Mouse (Mus musculus) intestine, embryonic 15.5 days (tissue): Measurements from ENCODE around the gene Zfp85. TPM values are rescaled to one million over a fixed set of nuclear protein-coding genes. Genes with fewer than 3 reads are reported as not detected.
"Not testable (repeated sequence)": the region's sequence is repeated elsewhere in the genome, so short reads cannot be mapped to it uniquely, and the experiment has no call there.

Source experiments
- ATAC-seq: fragments of 200-750 bp; cut with Nextera tagmentation; 2 replicates; pipeline ENCODE4 v1.8.0; 2017; ENCODE audit warnings: moderate TSS enrichment, moderate library complexity
- H3K27ac ChIP-seq: fragments of 300-500 bp; sonication (generic); 2 replicates; pipeline ENCODE4 v1.5.1; 2015; ENCODE audit warnings: mild to moderate bottlenecking, inconsistent platforms
- H3K27me3 ChIP-seq: fragments of 300-500 bp; sonication (generic); replicated peaks from 2 replicates; pipeline ENCODE4 v1.6.1; 2015; ENCODE audit warnings: inconsistent platforms
- H3K36me3 ChIP-seq: fragments of 300-500 bp; sonication (generic); 2 replicates; pipeline ENCODE4 v1.6.1; 2015; ENCODE audit warnings: inconsistent platforms
- H3K4me1 ChIP-seq: fragments of 300-500 bp; sonication (generic); replicated peaks from 2 replicates; pipeline ENCODE4 v1.6.1; 2015; ENCODE audit warnings: inconsistent platforms
- H3K4me2 ChIP-seq: fragments of 300-500 bp; sonication (generic); replicated peaks from 2 replicates; pipeline ENCODE4 v1.6.1; 2015; ENCODE audit warnings: mild to moderate bottlenecking, inconsistent platforms
- H3K4me3 ChIP-seq: fragments of 300-500 bp; sonication (generic); replicated peaks from 2 replicates; pipeline ENCODE4 v1.5.1; 2015; ENCODE audit warnings: inconsistent platforms
- H3K9ac ChIP-seq: fragments of 300-500 bp; sonication (generic); 2 replicates; pipeline ENCODE4 v1.6.1; 2015; ENCODE audit warnings: inconsistent platforms
- H3K9me3 ChIP-seq: fragments of 300-500 bp; sonication (generic); 2 replicates; pipeline ENCODE4 v1.6.1; 2016; ENCODE audit warnings: inconsistent platforms
- WGBS: fragments of 180-500 bp; shearing (Covaris S2); methylation state at CpG from one replicate; pipeline ENCODE4 v1.1.7; 2015; 5-methylcytosine and 5-hydroxymethylcytosine counted together
- polyA plus RNA-seq: library from polyadenylated mRNA; unstranded; fragments of >200 nt; fragmentation: Nextera tagmentation; extraction: Ambion mirVana; gene quantifications from 2 replicates; pipeline ENCODE4 v1.2.1, GENCODE M21; 2015

Gene Zfp85
- 3.4 and 4.0 TPM in 2 replicates for polyA plus RNA-seq

GRCm38 (mm10) chr13:67754333-67755306 is at the start of gene Zfp85:
Zfp85 (minus strand) TSS chr13:67755228.
- Histone ChIP-seq H3K27me3 (no peaks in the 10 kb centered on the region), H3K9ac (peak within 1 kb of the TSS; percentile 62), H3K4me3 (peak within 1 kb of the TSS; percentile 67), H3K4me2 (peak within 1 kb of the TSS; percentile 64), H3K4me1 (0 out of 2 replicates have a peak, but pooled peaks cover 3% of the 10 kb centered on the region), H3K9me3 (no peaks in the 10 kb centered on the region), H3K36me3 (no peaks in the 10 kb centered on the region), H3K27ac (peak within 1 kb of the TSS; percentile 86)
- 5% methylated on average over 24 of the region's 24 CpGs for WGBS
- ATAC-seq = peak; percentile 97

- H3K36me3 ChIP-seq, H3K9ac ChIP-seq, H3K4me1 ChIP-seq, H3K9me3 ChIP-seq, H3K27ac ChIP-seq, H3K4me3 ChIP-seq, ATAC-seq, H3K4me2 ChIP-seq, H3K27me3 ChIP-seq: not testable (repeated sequence)
- WGBS = 81% methylated on average over 3 of the region's 3 CpGs
Observed at GRCm38 (mm10) chr13:67799151-67799550, 44.1 kb upstream of the Zfp85 start.

GRCm38 (mm10) chr13:67798618-67799017 is 43.6 kb upstream of the Zfp85 start:
- Histone ChIP-seq H3K9me3 (no peaks in the 10 kb centered on the region), H3K4me3 (no peak overlapping the region), H3K36me3 (no peaks in the 10 kb centered on the region), H3K27me3 (no peaks in the 10 kb centered on the region), H3K27ac (no peak overlapping the region), H3K9ac (no peak overlapping the region), H3K4me2 (no peak overlapping the region), H3K4me1 (no peaks in the 10 kb centered on the region)
- 87% methylated on average over 3 of the region's 3 CpGs for WGBS
- no peak for ATAC-seq

GRCm38 (mm10) chr13:67791921-67792455 is 37.0 kb upstream of the Zfp85 start:
- H3K4me3 ChIP-seq = no peak overlapping the region
- H3K9ac ChIP-seq = no peak overlapping the region
- no peak for ATAC-seq
- H3K36me3 ChIP-seq = no peaks in the 10 kb centered on the region; the same call in 1 of the 2 replicates
- peaks cover 2% of the 10 kb centered on the region; the same call in 1 of the 2 replicates for H3K9me3 ChIP-seq
- 91% methylated on average over 10 of the region's 10 CpGs for WGBS
- no peaks in the 10 kb centered on the region for H3K4me1 ChIP-seq
- no peak overlapping the region for H3K27ac ChIP-seq
- no peak overlapping the region for H3K4me2 ChIP-seq
- no peaks in the 10 kb centered on the region for H3K27me3 ChIP-seq

- Histone ChIP-seq H3K9me3 (no peaks in the 10 kb centered on the region), H3K4me2 (peak within 1 kb of the TSS; percentile 81), H3K9ac (peak within 1 kb of the TSS; percentile 60), H3K27ac (no peak within 1 kb of the TSS), H3K27me3 (no peaks in the 10 kb centered on the region), H3K4me3 (peak within 1 kb of the TSS; percentile 62), H3K36me3 (no peaks in the 10 kb centered on the region), H3K4me1 (0 out of 2 replicates have a peak, but pooled peaks cover 3% of the 10 kb centered on the region)
- peak; percentile 99 for ATAC-seq
- 7% methylated on average over 26 of the region's 26 CpGs for WGBS
Observed at GRCm38 (mm10) chr13:67779265-67780221, 24.5 kb upstream of the Zfp85 start, which contains the start of gene Zfp493. Zfp493 (plus strand) TSS chr13:67779693.

GRCm38 (mm10) chr13:67763031-67763768 is 8.2 kb upstream of the Zfp85 start:
- H3K9me3 ChIP-seq = no peaks in the 10 kb centered on the region
- no peak overlapping the region for H3K4me3 ChIP-seq
- no peak overlapping the region for H3K4me2 ChIP-seq
- no peaks in the 10 kb centered on the region for H3K27me3 ChIP-seq
- no peaks in the 10 kb centered on the region for H3K4me1 ChIP-seq
- H3K9ac ChIP-seq = no peak overlapping the region
- ATAC-seq = no peak
- no peak overlapping the region for H3K27ac ChIP-seq
- 83% methylated on average over 2 of the region's 2 CpGs for WGBS
- no peaks in the 10 kb centered on the region for H3K36me3 ChIP-seq

GRCm38 (mm10) chr13:67759966-67760365 is 4.9 kb upstream of the Zfp85 start:
- Histone ChIP-seq H3K4me3 (no peak overlapping the region), H3K9me3 (no peaks in the 10 kb centered on the region), H3K4me1 (no peaks in the 10 kb centered on the region), H3K27ac (no peak overlapping the region), H3K9ac (no peak overlapping the region), H3K4me2 (no peak overlapping the region), H3K27me3 (no peaks in the 10 kb centered on the region), H3K36me3 (no peaks in the 10 kb centered on the region)
- WGBS = 79% methylated on average over 1 of the region's 1 CpGs
- ATAC-seq = no peak

- Histone ChIP-seq H3K27ac (no peak overlapping the region), H3K4me2 (no peak overlapping the region)
- no peak for ATAC-seq
Observed at GRCm38 (mm10) chr13:67755761-67756160, 733 bp upstream of the Zfp85 start.

GRCm38 (mm10) chr13:67743896-67744295 is 11.1 kb downstream of the Zfp85 start:
- Histone ChIP-seq H3K36me3 (peaks cover 3% of the 10 kb centered on the region; the same call in 1 of the 2 replicates), H3K9ac (no peak overlapping the region), H3K4me3 (no peak overlapping the region), H3K4me1 (no peaks in the 10 kb centered on the region), H3K4me2 (no peak overlapping the region), H3K27me3 (no peaks in the 10 kb centered on the region), H3K27ac (no peak overlapping the region), H3K9me3 (no peaks in the 10 kb centered on the region)
- WGBS = 88% methylated on average over 9 of the region's 9 CpGs
- no peak for ATAC-seq

More at GRCm38 (mm10) chr13:67755761-67756160, 733 bp upstream of the Zfp85 start:
- H3K4me1 ChIP-seq = 0 out of 2 replicates have a peak, but pooled peaks cover 3% of the 10 kb centered on the region
- no peak overlapping the region for H3K9ac ChIP-seq
- H3K27me3 ChIP-seq = no peaks in the 10 kb centered on the region
- H3K9me3 ChIP-seq = no peaks in the 10 kb centered on the region
- no peak overlapping the region for H3K4me3 ChIP-seq
- no peaks in the 10 kb centered on the region for H3K36me3 ChIP-seq
- 84% methylated on average over 6 of the region's 6 CpGs for WGBS

GRCm38 (mm10) chr13:67742941-67743340 is 12.1 kb downstream of the Zfp85 start:
- no peaks in the 10 kb centered on the region for H3K4me1 ChIP-seq
- no peak for ATAC-seq
- no peaks in the 10 kb centered on the region for H3K27me3 ChIP-seq
- no peak overlapping the region for H3K4me2 ChIP-seq
- 85% methylated on average over 3 of the region's 3 CpGs for WGBS
- H3K9me3 ChIP-seq = no peaks in the 10 kb centered on the region
- no peak overlapping the region for H3K9ac ChIP-seq
- H3K27ac ChIP-seq = no peak overlapping the region
- peaks cover under 1% of the 10 kb centered on the region; the same call in 1 of the 2 replicates for H3K36me3 ChIP-seq
- H3K4me3 ChIP-seq = no peak overlapping the region

GRCm38 (mm10) chr13:67734391-67734790 is 20.6 kb downstream of the Zfp85 start:
- not testable (repeated sequence) for H3K27me3 ChIP-seq, ATAC-seq, H3K4me3 ChIP-seq, H3K27ac ChIP-seq, H3K4me2 ChIP-seq, H3K4me1 ChIP-seq, H3K9ac ChIP-seq, H3K36me3 ChIP-seq, H3K9me3 ChIP-seq
- WGBS = 90% methylated on average over 9 of the region's 9 CpGs
